Mouse (Mus musculus) forebrain, embryonic 12.5 days (tissue): ENCODE measurements around the gene Hps5. TPM values are rescaled to one million over a fixed set of nuclear protein-coding genes. Genes with fewer than 3 reads are reported as not detected.

Source experiments
- ATAC-seq: fragments of 200-750 bp; cut with Nextera tagmentation; 2 replicates; pipeline ENCODE4 v1.8.0; 2017; ENCODE audit warnings: moderate TSS enrichment; ENCODE audit not compliant: low FRiP score
- H3K27ac ChIP-seq: fragments of 300-500 bp; sonication (generic); 2 replicates; pipeline ENCODE4 v1.5.1; 2016; ENCODE audit warnings: mild to moderate bottlenecking
- H3K27me3 ChIP-seq: fragments of 300-500 bp; sonication (generic); 2 replicates; pipeline ENCODE4 v1.6.1; 2016; ENCODE audit warnings: mild to moderate bottlenecking
- H3K36me3 ChIP-seq: fragments of 300-500 bp; sonication (generic); replicated peaks from 2 replicates; pipeline ENCODE4 v1.6.1; 2016; ENCODE audit warnings: mild to moderate bottlenecking
- H3K4me1 ChIP-seq: fragments of 300-500 bp; sonication (generic); 2 replicates; pipeline ENCODE4 v1.6.1; 2016
- H3K4me2 ChIP-seq: fragments of 300-500 bp; sonication (generic); 2 replicates; pipeline ENCODE4 v1.6.1; 2016; ENCODE audit warnings: mild to moderate bottlenecking, moderate library complexity
- H3K4me3 ChIP-seq: fragments of 300-500 bp; sonication (generic); replicated peaks from 2 replicates; pipeline ENCODE4 v1.5.1; 2016; ENCODE audit warnings: mild to moderate bottlenecking
- H3K9ac ChIP-seq: fragments of 300-500 bp; sonication (generic); 2 replicates; pipeline ENCODE4 v1.6.1; 2016; ENCODE audit warnings: mild to moderate bottlenecking
- H3K9me3 ChIP-seq: fragments of 300-500 bp; sonication (generic); 2 replicates; pipeline ENCODE4 v1.6.1; 2016
- WGBS: fragments of 180-500 bp; shearing (Covaris S2); methylation state at CpG from one replicate; pipeline ENCODE4 v1.1.7; 2016; 5-methylcytosine and 5-hydroxymethylcytosine counted together
- polyA plus RNA-seq: library from polyadenylated mRNA; unstranded; fragments of >200 nt; fragmentation: Nextera tagmentation; extraction: Ambion mirVana; gene quantifications from 2 replicates; pipeline ENCODE4 v1.2.1, GENCODE M21; 2016

The Hps5 gene
- polyA plus RNA-seq, 1 experiment from 2014 or later = 25.3 TPM

GRCm38 (mm10) chr7:46720460-46720859 lies 75.4 kb downstream of the Hps5 start:
- Histone ChIP-seq H3K27me3 (peaks cover 9% of the 10 kb centered on the region; the same call in 1 of the 2 replicates), H3K4me2 (no peak overlapping the region), H3K9me3 (no peaks in the 10 kb centered on the region), H3K36me3 (no peaks in the 10 kb centered on the region), H3K27ac (no peak overlapping the region), H3K4me3 (no peak overlapping the region), H3K4me1 (no peaks in the 10 kb centered on the region), H3K9ac (no peak overlapping the region)
- 76% methylated on average over 9 of the region's 9 CpGs for WGBS
- ATAC-seq = no peak

DNA sequence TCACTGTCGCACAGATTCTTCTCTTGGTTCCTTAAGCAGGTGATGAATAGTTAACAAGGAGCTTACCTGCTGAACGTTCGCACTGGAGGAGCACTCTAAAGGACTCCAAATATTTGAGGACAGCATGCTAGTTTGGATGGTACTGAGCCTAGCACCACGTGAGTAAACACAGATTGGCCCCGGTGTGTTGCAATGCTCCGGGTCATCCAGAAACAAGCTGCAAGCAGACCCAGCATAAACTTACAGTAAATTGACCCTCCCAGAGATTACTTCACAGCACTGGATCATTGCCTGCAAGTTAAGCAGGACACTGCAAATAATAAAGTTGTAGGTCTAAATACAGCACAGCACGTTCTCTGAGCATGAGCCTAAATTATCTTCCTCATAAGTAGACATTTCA lies 76.3 kb downstream of the Hps5 start:
- Histone ChIP-seq H3K4me1 (no peaks in the 10 kb centered on the region), H3K27ac (no peak overlapping the region), H3K9me3 (no peaks in the 10 kb centered on the region), H3K4me3 (no peak overlapping the region), H3K27me3 (peaks cover 4% of the 10 kb centered on the region; the same call in 1 of the 2 replicates), H3K9ac (no peak overlapping the region), H3K36me3 (no peaks in the 10 kb centered on the region), H3K4me2 (no peak overlapping the region)
- no peak for ATAC-seq
- 87% methylated on average over 7 of the region's 7 CpGs for WGBS

DNA sequence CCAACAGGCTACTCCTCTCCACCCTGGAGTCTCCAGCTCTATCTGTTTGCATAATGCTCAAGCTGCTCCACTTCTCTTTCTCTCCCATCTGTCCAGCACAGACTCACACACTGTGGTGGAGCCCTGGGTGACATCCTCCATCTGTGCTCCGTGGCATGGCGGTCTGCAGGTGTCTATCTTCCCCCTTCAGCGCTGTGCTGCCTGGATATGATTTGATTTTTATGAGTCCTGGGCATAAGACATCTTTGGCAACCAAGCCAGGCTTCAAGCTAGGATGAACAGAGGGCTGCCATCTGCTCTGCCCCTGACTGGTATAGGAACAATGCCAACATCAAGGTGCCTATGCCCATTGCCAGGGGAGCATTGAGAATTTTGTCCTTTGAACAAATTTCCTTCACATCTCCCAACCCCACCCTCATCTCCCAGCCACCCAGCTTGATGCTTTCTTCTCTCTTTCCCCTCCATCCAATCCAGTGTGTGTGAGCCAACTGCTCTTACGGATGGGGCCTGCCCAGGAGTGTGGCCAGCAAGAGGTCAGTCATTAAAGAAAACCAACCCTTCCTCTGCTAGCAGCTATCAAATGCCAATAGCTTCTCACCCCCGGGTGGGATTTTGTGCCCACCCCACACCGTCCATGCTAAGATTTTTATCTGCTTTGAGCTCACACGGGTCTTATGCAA lies 77.1 kb downstream of the Hps5 start:
- H3K9ac ChIP-seq = no peak overlapping the region
- H3K9me3 ChIP-seq = no peaks in the 10 kb centered on the region
- WGBS = 90% methylated on average over 7 of the region's 7 CpGs
- no peak overlapping the region for H3K27ac ChIP-seq
- H3K4me1 ChIP-seq = no peaks in the 10 kb centered on the region
- H3K27me3 ChIP-seq = no peaks in the 10 kb centered on the region; the same call in 1 of the 2 replicates
- H3K4me2 ChIP-seq = no peak overlapping the region
- no peaks in the 10 kb centered on the region for H3K36me3 ChIP-seq
- ATAC-seq = no peak
- no peak overlapping the region for H3K4me3 ChIP-seq

DNA sequence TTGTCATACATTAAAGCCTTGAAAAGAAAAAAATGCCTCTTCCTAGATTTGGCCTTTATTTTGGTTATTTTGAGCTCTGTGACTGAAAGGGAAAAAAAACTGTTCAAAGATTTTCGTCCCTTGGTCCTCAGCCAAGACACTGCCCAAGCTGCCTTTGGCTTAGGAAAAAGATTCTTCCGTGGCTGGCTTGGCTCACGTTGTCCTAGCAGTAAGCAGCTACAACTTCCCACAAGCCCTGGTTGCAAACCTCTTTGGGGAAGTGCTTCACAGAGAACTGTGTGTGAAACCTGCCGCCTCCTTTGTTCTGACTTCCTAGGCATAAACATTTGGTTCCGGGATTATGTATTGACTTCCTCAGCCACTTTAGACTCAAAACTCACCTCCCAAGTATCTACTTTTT lies 79.0 kb downstream of the Hps5 start:
- Histone ChIP-seq H3K4me1 (no peaks in the 10 kb centered on the region), H3K4me2 (no peak overlapping the region), H3K4me3 (no peak overlapping the region), H3K36me3 (no peaks in the 10 kb centered on the region), H3K27me3 (no peaks in the 10 kb centered on the region; the same call in 1 of the 2 replicates), H3K27ac (no peak overlapping the region), H3K9ac (no peak overlapping the region), H3K9me3 (no peaks in the 10 kb centered on the region)
- 72% methylated on average over 5 of the region's 5 CpGs for WGBS
- ATAC-seq = no peak

DNA sequence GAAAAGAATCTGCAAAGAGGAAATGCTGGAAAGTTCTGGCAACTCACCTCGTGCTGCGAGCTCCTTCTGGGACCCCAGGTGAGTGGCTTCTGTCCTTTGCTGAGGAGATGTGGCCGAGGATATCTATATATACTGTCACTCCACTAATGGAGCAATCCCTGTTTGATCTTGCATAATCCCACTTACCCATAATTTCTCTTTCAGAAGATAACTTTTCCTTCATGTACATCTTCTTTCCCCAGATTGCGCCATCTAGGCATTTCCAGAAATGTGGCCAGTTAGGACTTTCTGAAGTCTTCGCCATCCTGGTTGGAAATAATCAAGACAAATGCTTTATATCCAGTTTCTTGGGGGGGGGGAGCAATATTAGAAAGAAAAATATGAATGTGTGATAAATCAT lies 80.3 kb downstream of the Hps5 start, which contains the start of gene Saa3:
Gene Saa3, minus strand, starts transcription at position 101 of the 400 bp plus-strand sequence.
- 86% methylated on average over 5 of the region's 5 CpGs for whole genome bisulfite sequencing
- H3K4me2 ChIP-seq = no peak within 1 kb of the TSS
- H3K4me1 ChIP-seq = no peaks in the 10 kb centered on the region
- H3K27ac ChIP-seq = no peak within 1 kb of the TSS
- no peak within 1 kb of the TSS for H3K9ac ChIP-seq
- no peak for ATAC-seq
- H3K36me3 ChIP-seq = no peaks in the 10 kb centered on the region
- no peak within 1 kb of the TSS for H3K4me3 ChIP-seq
- H3K9me3 ChIP-seq = no peaks in the 10 kb centered on the region
- H3K27me3 ChIP-seq = no peaks in the 10 kb centered on the region; the same call in 1 of the 2 replicates

- no peak overlapping the region for H3K27ac ChIP-seq
- ATAC-seq = no peak
- no peak overlapping the region for H3K4me2 ChIP-seq
- H3K4me1 ChIP-seq = peaks cover 3% of the 10 kb centered on the region
- no peaks in the 10 kb centered on the region for H3K9me3 ChIP-seq
- H3K27me3 ChIP-seq = no peaks in the 10 kb centered on the region; the same call in 1 of the 2 replicates
- no peaks in the 10 kb centered on the region for H3K36me3 ChIP-seq
- no peak overlapping the region for H3K9ac ChIP-seq
- no peak overlapping the region for H3K4me3 ChIP-seq
- 31% methylated on average over 6 of the region's 6 CpGs for WGBS
Observed at GRCm38 (mm10) chr7:46714518-46714917, 81.3 kb downstream of the Hps5 start.

- ATAC-seq = no peak
- 76% methylated on average over 6 of the region's 6 CpGs for WGBS
- peaks cover 12% of the 10 kb centered on the region for H3K36me3 ChIP-seq
- peaks cover 7% of the 10 kb centered on the region for H3K4me1 ChIP-seq
- H3K4me3 ChIP-seq = no peak overlapping the region
- no peaks in the 10 kb centered on the region; the same call in 1 of the 2 replicates for H3K27me3 ChIP-seq
- no peak overlapping the region for H3K27ac ChIP-seq
- no peak overlapping the region for H3K4me2 ChIP-seq
- no peak overlapping the region for H3K9ac ChIP-seq
- H3K9me3 ChIP-seq = no peaks in the 10 kb centered on the region
Observed at GRCm38 (mm10) chr7:46712250-46712649, 83.6 kb downstream of the Hps5 start.

Other genes with a start within 250 kb of the Hps5 start
- gene Sergef, start 156.3 kb downstream of the Hps5 start, polyA plus RNA-seq = 19.0 and 19.6 TPM in 2 replicates
- gene Tph1, start 123.5 kb downstream of the Hps5 start, polyA plus RNA-seq = 0.63 and 0.76 TPM in 2 replicates
- 37.0 and 37.2 TPM in 2 replicates for gene Saal1, start 85.4 kb downstream of the Hps5 start, polyA plus RNA-seq
- gene Saa3, start 80.4 kb downstream of the Hps5 start, polyA plus RNA-seq = not detected in 2 replicates
- gene Saa4, start 63.5 kb downstream of the Hps5 start, polyA plus RNA-seq = not detected in 2 replicates
- not detected in 2 replicates for gene Saa1, start 53.1 kb downstream of the Hps5 start, polyA plus RNA-seq
- gene Saa2, start 44.3 kb downstream of the Hps5 start, polyA plus RNA-seq = not detected in 2 replicates
- 52.6 and 55.4 TPM in 2 replicates for gene Gtf2h1, start within 50 bp of the Hps5 start, polyA plus RNA-seq
- 1,021 and 1,078 TPM in 2 replicates for gene Ldha, start 45.4 kb upstream of the Hps5 start, polyA plus RNA-seq
- gene Ldhc, start 65.1 kb upstream of the Hps5 start, polyA plus RNA-seq = not detected in 2 replicates
- gene Tsg101, start 123.9 kb upstream of the Hps5 start, polyA plus RNA-seq = 344 and 355 TPM in 2 replicates
- gene Uevld, start 162.5 kb upstream of the Hps5 start, polyA plus RNA-seq = 13.2 and 13.8 TPM in 2 replicates
- gene Gm9999, start 187.5 kb upstream of the Hps5 start, polyA plus RNA-seq = not detected in 2 replicates
- gene Spty2d1, start 212.3 kb upstream of the Hps5 start, polyA plus RNA-seq = 12.3 and 13.5 TPM in 2 replicates